ENCODE assay signal across 10 mouse cellular contexts in genomic region chr10:90596142-90596541, GRCm38 (mm10).
DNase-seq lines count a peak whose midpoint lies in the region; TF ChIP-seq lines count a peak whose summit lies in the region.
"Had no signal": no experiment of that assay in that cellular context is flagged by ENCODE, and none has a peak within 500 bp of the region (broad histone marks: within the 10 kb centered on the region; RNA-seq: fewer than 3 reads in every experiment).

No protein-coding gene starts in this region.

- DNase-seq in layer of hippocampus, adult 2 months (ENCODE audit: low spot score in 2 of 2): peak in 1 of 2 experiments; percentile 83
- DNase-seq in layer of hippocampus, postnatal 10 days (ENCODE audit: low spot score in 2 of 2): no peak
- DNase-seq in frontal cortex, postnatal 10 days (ENCODE audit: low spot score in 2 of 2): peak; percentile 57 to 76
- DNase-seq in midbrain, embryonic 10.5 days (ENCODE audit: low spot score): peak; percentile 40
- peak; percentile 62 to 78 for DNase-seq in right cerebral cortex, postnatal 36 days (ENCODE audit: low spot score in 2 of 2)
- DNase-seq in kidney, adult 9 months: no peak
- no peak for DNase-seq in testis, postnatal 10 days (ENCODE audit: low spot score)
- DNase-seq in MN1 (ENCODE audit: low spot score): no peak

- H3K27ac ChIP-seq in layer of hippocampus, adult 2 months: peak overlapping the region; percentile 84
- peak overlapping the region; percentile 70 for H3K27ac ChIP-seq in midbrain, embryonic 10.5 days (replicated peaks)
- H3K27ac ChIP-seq: heart, embryonic 15.5 days; liver, embryonic 15.5 days had no signal

- peaks cover 15% of the 10 kb centered on the region for H3K4me1 ChIP-seq in midbrain, embryonic 10.5 days
- H3K4me1 ChIP-seq: heart, embryonic 15.5 days; liver, embryonic 15.5 days had no signal

- H3K9me3 ChIP-seq in midbrain, embryonic 10.5 days (replicated peaks): no peaks in the 10 kb centered on the region
- H3K9me3 ChIP-seq: heart, embryonic 15.5 days had no signal

- H3K4me3 ChIP-seq in layer of hippocampus, adult 2 months: no peak overlapping the region
- H3K4me3 ChIP-seq in midbrain, embryonic 10.5 days: no peak overlapping the region
- H3K4me3 ChIP-seq: heart, embryonic 15.5 days; liver, embryonic 15.5 days had no signal

- no peak for TF ChIP-seq CTCF in layer of hippocampus, adult 2 months (conservative IDR thresholded peaks at IDR 0.05)

- no peaks in the 10 kb centered on the region for H3K36me3 ChIP-seq in midbrain, embryonic 10.5 days
- H3K36me3 ChIP-seq: heart, embryonic 15.5 days; liver, embryonic 15.5 days had no signal

- H3K27me3 ChIP-seq in midbrain, embryonic 10.5 days (ENCODE audit: low read depth, poor library complexity, severe bottlenecking): no peaks in the 10 kb centered on the region
- H3K27me3 ChIP-seq: heart, embryonic 15.5 days; liver, embryonic 15.5 days had no signal

- WGBS in midbrain, embryonic 10.5 days: 15% methylated on average over 3 of the region's 3 CpGs

Comparison
In these comparisons a context has a peak if more than half of its experiments do, and no peak if none do; other contexts are left out.
1. DNase-seq: peak in frontal cortex, postnatal 10 days (2 of 2), midbrain, embryonic 10.5 days (single experiment) and right cerebral cortex, postnatal 36 days (2 of 2); none in layer of hippocampus, postnatal 10 days (0 of 2), kidney, adult 9 months (single experiment), testis, postnatal 10 days (single experiment) and MN1 (single experiment).